Mouse (Mus musculus): ENCODE results near the gene Daam2. TPM values are rescaled to one million over a fixed set of nuclear protein-coding genes. Genes with fewer than 3 reads are reported as not detected.

Gene Daam2
- total RNA-seq, 1 experiment from 2014 or later, result 31.0 TPM

GRCm38 (mm10) chr17:49431176-49431575 is 133.0 kb downstream of the Daam2 start:
- DNase-seq, result no peak

- DNase-seq, result no peak
These were observed 134.0 kb downstream of the Daam2 start for GRCm38 (mm10) chr17:49430136-49430535.

DNA sequence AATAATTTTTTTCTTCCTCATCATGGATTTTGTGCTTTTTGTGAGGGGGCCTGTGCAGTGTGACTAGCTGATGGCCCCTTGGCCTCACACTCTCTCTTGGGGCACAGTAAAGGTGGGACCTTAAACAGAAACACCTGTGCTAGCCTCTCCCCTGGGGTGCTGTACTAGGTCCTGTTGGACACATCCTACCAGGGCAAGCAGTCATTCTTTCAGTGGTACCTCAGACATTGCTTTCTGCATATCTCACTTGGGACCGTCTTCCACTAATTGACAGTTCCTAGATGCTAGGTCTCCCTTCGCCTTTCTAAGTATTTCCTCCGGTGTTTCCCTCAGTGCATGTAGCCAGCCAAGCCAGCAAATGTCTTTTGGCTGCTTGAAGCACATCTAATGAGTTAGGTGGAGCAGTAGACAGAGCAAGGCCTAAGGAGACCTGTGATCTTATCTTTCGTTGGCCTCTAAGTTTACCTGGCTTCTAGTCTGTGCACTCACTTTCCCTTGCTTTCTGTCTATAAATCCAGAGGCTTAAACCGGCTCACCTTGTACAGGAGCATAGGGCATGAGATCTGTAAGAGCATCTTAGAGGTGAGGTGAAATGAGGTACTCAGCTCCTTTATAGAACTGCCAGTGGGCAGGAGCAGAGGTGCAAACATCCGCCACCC is 134.5 kb downstream of the Daam2 start:
- DNase-seq, result no peak

DNA sequence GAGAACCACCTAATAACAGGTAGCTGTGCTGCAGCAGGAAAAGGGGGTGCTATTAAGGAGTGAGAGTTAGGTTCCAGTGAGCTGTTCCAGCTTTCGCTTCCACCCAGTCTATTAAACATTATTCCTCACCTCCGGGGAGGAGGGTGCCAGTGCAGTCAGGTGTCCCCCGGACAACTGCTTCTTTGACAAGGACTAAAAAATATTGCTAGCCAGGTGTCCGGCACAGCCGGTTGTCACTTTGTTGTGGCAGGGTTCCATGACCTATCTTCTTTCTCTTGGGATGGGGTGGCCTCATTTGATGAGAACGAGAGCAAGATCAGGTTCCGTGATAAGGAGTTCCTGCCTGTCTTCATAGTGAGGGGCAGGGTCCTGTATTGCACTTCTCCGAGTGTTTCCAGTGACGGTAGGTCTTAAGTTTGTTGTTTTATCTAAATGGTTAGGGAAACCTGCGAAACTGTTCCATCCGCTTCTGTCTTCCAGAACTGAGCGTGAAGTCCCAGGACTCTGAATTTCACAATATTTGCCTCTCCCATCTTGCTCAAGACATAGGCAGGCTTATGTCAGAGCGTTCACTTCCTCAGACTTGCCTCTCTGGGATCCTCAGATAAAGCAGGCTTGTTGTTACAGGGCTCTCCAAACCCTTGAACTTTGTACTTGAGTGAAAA is 135.3 kb downstream of the Daam2 start:
- DNase-seq, result no peak

GRCm38 (mm10) chr17:49428239-49428688 is 135.9 kb downstream of the Daam2 start, which contains the start of gene Mocs1:
Mocs1 (plus strand) TSS chr17:49428362.
- peak; percentile 92 for DNase-seq

DNA sequence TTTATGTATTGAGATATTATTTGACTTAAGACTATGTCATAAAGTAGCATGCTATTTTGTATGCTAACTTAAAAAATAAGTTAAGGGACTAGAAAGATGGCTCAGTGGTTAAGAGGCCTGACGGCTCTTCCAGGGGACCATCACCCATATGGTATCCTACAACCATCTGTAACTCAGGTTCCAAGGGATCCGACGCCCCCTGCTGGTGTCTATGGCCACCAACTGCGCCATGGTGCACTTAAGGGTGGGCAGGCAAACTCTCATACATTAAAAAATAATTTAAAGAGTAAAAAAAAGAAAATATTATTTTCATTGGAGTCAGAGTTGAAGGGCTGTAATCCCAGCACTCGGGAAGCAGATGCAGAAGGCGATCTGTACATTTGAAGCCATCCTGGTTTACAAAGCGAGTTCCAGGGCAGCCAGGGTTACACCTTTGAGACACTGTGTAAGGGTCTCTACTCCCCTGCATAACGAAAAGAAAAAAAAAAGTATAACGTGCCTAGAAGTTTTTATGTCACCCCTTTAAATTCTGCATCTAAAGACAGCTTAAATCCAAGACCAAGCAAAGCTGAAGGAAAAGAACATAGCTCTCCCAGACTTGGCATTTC is 136.4 kb downstream of the Daam2 start:
- DNase-seq, result no peak

DNA sequence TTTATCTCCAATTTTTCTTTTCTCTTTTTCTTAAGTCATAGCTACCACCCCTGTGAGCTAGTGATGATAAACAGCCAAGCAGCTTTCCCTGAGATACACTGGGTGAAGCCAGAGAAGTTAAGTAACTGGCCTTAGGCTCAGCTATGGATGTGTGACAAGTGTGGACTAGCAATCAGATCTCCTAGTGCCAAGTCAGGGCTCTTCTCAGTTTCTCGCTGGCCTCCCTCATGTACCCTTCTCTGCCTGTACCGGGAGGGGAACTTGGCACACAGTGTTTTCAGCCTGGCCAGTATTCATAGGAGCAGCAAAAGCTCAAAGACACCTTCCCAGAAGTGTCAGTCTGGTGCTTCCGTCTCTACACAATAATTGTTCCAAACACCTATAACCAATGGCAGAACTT is 140.3 kb downstream of the Daam2 start:
- no peak for DNase-seq

DNA sequence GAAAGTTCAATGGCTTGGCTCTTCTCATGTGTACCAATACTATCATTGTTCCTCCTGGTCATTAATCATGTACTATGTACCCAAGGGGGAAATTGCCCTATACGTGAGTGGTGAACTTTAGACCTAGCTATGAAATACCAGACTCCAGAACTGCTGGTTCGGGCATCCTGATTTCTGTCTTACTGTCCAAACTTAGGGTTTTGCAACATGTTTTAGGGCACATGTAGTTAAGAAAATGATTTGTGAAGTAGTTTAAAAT is 141.1 kb downstream of the Daam2 start:
- DNase-seq, result no peak

DNA sequence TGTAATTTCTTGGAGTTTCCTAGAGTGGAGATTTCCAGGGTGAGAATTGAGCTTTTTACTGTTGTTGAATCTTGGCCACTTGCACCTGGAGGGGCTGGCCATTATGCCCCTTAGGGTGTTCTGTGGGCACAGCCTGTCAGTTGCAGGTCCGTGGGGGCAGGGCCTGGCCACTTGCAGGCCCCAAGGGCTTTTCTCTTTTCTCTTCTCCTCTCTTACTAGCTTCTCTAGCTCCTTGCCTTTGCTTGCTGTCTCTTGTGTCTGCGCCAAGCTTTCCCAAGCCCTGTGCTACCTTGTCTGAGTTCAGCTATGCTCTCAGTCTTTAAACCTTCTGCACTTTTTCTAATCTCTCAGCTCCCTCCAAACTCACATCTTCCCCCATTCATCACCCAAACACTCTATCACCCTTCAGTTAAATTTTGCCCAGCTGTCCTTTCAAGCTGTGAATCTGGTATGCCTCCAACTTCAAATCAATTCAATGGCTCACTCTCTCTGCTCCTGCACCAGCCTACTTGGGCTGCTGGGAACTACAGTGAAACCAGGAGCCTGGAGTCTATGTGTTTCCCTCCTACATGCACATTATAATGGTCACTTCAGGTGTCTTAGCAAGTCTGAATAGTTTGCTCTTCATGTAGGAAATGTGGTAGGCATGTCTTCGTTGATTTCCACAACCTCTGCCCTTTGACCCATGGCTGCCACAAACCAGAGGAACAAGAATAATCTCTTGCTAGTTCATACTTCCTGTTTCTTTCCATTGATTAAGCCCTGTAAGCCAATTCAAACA is 141.7 kb downstream of the Daam2 start:
- DNase-seq, result no peak

DNA sequence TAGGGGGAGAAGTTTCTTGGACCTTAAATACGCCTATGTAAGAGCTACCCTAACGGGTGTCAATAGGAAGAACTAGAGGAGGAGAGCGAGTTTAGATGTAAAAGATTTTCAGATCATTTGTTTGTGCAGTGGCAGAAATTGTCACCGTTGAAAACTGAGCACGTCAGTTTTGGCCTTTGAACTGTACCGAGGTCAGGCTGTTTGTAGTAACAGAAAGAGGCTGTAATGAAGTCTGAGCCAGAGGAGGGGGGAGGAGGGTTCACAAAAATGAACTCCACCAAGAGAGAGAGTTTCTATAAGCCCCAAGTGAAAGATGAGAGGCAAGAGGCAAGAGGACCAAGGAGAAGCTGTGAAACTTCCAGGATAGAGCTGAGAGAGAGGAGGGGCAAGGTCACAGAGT is 144.3 kb downstream of the Daam2 start:
- DNase-seq, result no peak

GRCm38 (mm10) chr17:49416228-49416627 is 147.9 kb downstream of the Daam2 start:
- no peak for DNase-seq

DNA sequence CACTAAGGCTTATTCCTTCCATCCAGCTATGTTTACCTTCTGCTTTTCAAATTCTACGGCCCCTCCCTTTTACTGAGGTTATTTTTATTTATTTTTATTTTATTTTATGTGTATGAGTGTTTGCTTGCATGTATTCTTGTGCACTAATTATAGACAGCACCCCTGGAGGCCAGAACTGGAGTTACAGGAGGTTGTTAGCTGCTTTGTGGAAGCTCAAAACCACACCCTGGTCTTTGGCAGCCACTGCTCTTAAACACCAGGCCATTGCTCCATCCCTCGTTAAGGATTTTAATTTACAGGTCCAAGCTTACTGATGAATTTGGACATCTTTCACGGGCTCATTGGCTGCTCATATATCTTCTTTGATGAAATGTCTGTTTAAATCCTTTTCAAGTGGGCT is 150.6 kb downstream of the Daam2 start:
- DNase-seq, result no peak

GRCm38 (mm10) chr17:49412974-49413373 is 151.2 kb downstream of the Daam2 start:
- DNase-seq, result no peak

Other genes with a start within 250 kb of the Daam2 start
- gene Mocs1, start 136.0 kb downstream of the Daam2 start, total RNA-seq (2021), result 30.0 and 52.2 TPM in 2 replicates
- gene Kif6, start 50.8 kb upstream of the Daam2 start, total RNA-seq (2021), result 0.62 and 1.3 TPM in 2 replicates